Mouse (Mus musculus) left cerebral cortex, postnatal 14 days (tissue): ENCODE data around the gene Daxx. TPM values are rescaled to one million over a fixed set of nuclear protein-coding genes. Genes with fewer than 3 reads are reported as not detected.

Experiments
- DNase-seq, 2 experiments: peaks; one replicate each; pipeline ENCODE4 v3.0.0; 2021 to 2022; ENCODE audit warnings: low spot score in 2 of 2, mixed read lengths in 1 of 2
- intact Hi-C: fragments of 180-260 bp; cut with DNase I; formaldehyde crosslinking; loops from one replicate; pipeline ENCODE4 v1.15.1; 2025
- microRNA-seq, 2 experiments: library from miRNA; unstranded; fragments of <30 nt; microRNA quantifications; one replicate each; pipeline ENCODE4 v1.2.0; 2022
- total RNA-seq, 2 experiments: library from RNA; stranded (reverse); gene quantifications; 2 replicates each; pipeline ENCODE4 v1.2.3; 2021

The Daxx gene
- total RNA-seq, 2 experiments from 2014 or later, result 25.4 to 29.3 TPM

- intact Hi-C loops, result loop anchor here (5.0 kb wide), 1 partner anchor 67 kb away; the partner anchor contains the start of gene Ring1
- DNase-seq, result no peak
Observed at GRCm38 (mm10) chr17:33954646-33955554, 45.7 kb downstream of the Daxx start.

- intact Hi-C loops, result loop anchor here (5.0 kb wide), 1 partner anchor 67 kb away; the partner anchor contains the start of gene Ring1
- DNase-seq, result peak; percentile 97 to 99
Observed at GRCm38 (mm10) chr17:33955555-33956214, 46.5 kb downstream of the Daxx start, which contains the start of the genes Vps52 and Rps18. Vps52 (plus strand) TSS chr17:33955812. Rps18 (minus strand) TSS chr17:33956001.

- DNase-seq, result no peak
- intact Hi-C loops, result loop anchor here (5.0 kb wide), 1 partner anchor 66 kb away; the partner anchor contains the start of gene Ring1
Observed at GRCm38 (mm10) chr17:33956336-33956735, 47.1 kb downstream of the Daxx start.

GRCm38 (mm10) chr17:33957493-33957892 lies 48.3 kb downstream of the Daxx start:
- intact Hi-C loops, result loop anchor here (5.0 kb wide), 1 partner anchor 65 kb away; the partner anchor contains the start of gene Ring1
- no peak for DNase-seq

GRCm38 (mm10) chr17:33958451-33958850 lies 49.2 kb downstream of the Daxx start:
- intact Hi-C loops, result loop anchor here (5.0 kb wide), 1 partner anchor 64 kb away; the partner anchor contains the start of gene Ring1
- peak in 1 of 2 experiments; percentile 2 for DNase-seq

- DNase-seq, result peak in 1 of 2 experiments; percentile 12
- intact Hi-C loops, result loop anchor here (5.0 kb wide), 1 partner anchor 63 kb away; the partner anchor contains the start of gene Ring1
Observed at GRCm38 (mm10) chr17:33959135-33959534, 49.9 kb downstream of the Daxx start.

GRCm38 (mm10) chr17:33959948-33960347 lies 50.7 kb downstream of the Daxx start:
- no peak for DNase-seq
- intact Hi-C loops, result loop anchor here (2.0 to 5.0 kb wide), 2 partner anchors 62 to 1319 kb away; partner anchors contain the start of gene Ring1

GRCm38 (mm10) chr17:33962876-33963275 lies 53.7 kb downstream of the Daxx start:
- intact Hi-C loops, result no loop called here
- DNase-seq, result peak in 1 of 2 experiments; percentile 2

Small RNA genes lying within 50 kb of the gene (microRNA-seq; reads per million reads assigned to microRNA genes)
- gene Gm27740, result 0 reads per million in 2 experiments

Other genes starting within 250 kb of the Daxx start
- gene Hnrnpm, start 222.6 kb upstream of the Daxx start, total RNA-seq, result 100 to 1,000 TPM; 109 to 116 TPM
- 10 to 100 TPM; 83.5 to 84.8 TPM for gene March2, start 190.7 kb upstream of the Daxx start, total RNA-seq
- 100 to 1,000 TPM; 302 to 341 TPM for gene Rab11b, start 148.9 kb upstream of the Daxx start, total RNA-seq
- 1 to 10 TPM; 5.5 to 6.6 TPM for gene Angptl4, start 127.6 kb upstream of the Daxx start, total RNA-seq
- 10 to 100 TPM; 36.2 to 41.2 TPM for gene Kank3, start 98.9 kb upstream of the Daxx start, total RNA-seq
- 100 to 1,000 TPM; 681 to 713 TPM for gene Rps28, start 84.9 kb upstream of the Daxx start, total RNA-seq
- 100 to 1,000 TPM; 229 to 243 TPM for gene Ndufa7, start 84.8 kb upstream of the Daxx start, total RNA-seq
- 10 to 100 TPM; 29.3 to 31.9 TPM for gene Cd320, start 66.3 kb upstream of the Daxx start, total RNA-seq
- not detected for gene Gm7029, start 35.6 kb upstream of the Daxx start, total RNA-seq
- gene Kifc1, start 18.8 kb upstream of the Daxx start, total RNA-seq, result 1 to 10 TPM; 3.1 to 3.7 TPM
- gene Platr17, start 4.3 kb upstream of the Daxx start, total RNA-seq, result not detected
- gene Tapbp, start 6.5 kb downstream of the Daxx start, total RNA-seq, result 10 to 100 TPM; 23.3 to 35.7 TPM
- 10 to 100 TPM; 29.7 to 35.2 TPM for gene Zbtb22, start 6.5 kb downstream of the Daxx start, total RNA-seq
- 10 to 100 TPM; 65.1 to 68.3 TPM for gene Rgl2, start 20.1 kb downstream of the Daxx start, total RNA-seq
- gene Pfdn6, start 30.9 kb downstream of the Daxx start, total RNA-seq, result 10 to 100 TPM; 88.3 to 99.4 TPM
- 10 to 100 TPM; 14.1 to 17.2 TPM for gene Wdr46, start 31.2 kb downstream of the Daxx start, total RNA-seq
- 1 to 10 TPM; 5.6 to 8.1 TPM for gene B3galt4, start 42.1 kb downstream of the Daxx start, total RNA-seq
- 10 to 100 TPM; 80.3 to 83.6 TPM for gene Vps52, start 46.4 kb downstream of the Daxx start, total RNA-seq
- gene Rps18, start 46.6 kb downstream of the Daxx start, total RNA-seq, result 100 to 1,000 TPM; 325 to 332 TPM
- 10 to 100 TPM; 10.3 to 13.6 TPM for gene H2-K1, start 90.9 kb downstream of the Daxx start, total RNA-seq
- 10 to 100 TPM; 25.3 to 30.8 TPM for gene Ring1, start 115.3 kb downstream of the Daxx start, total RNA-seq
- gene H2-Ke6, start 118.6 kb downstream of the Daxx start, total RNA-seq, result 10 to 100 TPM; 27.7 to 30.1 TPM
- gene Slc39a7, start 122.3 kb downstream of the Daxx start, total RNA-seq, result 10 to 100 TPM; 95.3 to 99.9 TPM
- 10 to 100 TPM; 81.7 to 86.7 TPM for gene Rxrb, start 122.4 kb downstream of the Daxx start, total RNA-seq
- gene Col11a2, start 130.0 kb downstream of the Daxx start, total RNA-seq, result 10 to 100 TPM; 16.6 to 22.6 TPM
- under 1 TPM in 1 of 2 experiments, not detected in 1; 0.32 TPM for gene H2-Oa, start 182.9 kb downstream of the Daxx start, total RNA-seq
- 10 to 100 TPM; 25.8 to 29.1 TPM for gene H2-DMa, start 210.1 kb downstream of the Daxx start, total RNA-seq
- gene Brd2, start 213.2 kb downstream of the Daxx start, total RNA-seq, result 100 to 1,000 TPM; 231 to 249 TPM
- 1 to 10 TPM; 1.0 to 1.1 TPM for gene H2-DMb2, start 233.9 kb downstream of the Daxx start, total RNA-seq
- 1 to 10 TPM; 1.1 to 1.6 TPM for gene H2-DMb1, start 243.7 kb downstream of the Daxx start, total RNA-seq